Mouse (Mus musculus): ENCODE data around the gene Ptprg. TPM values are rescaled to one million over a fixed set of nuclear protein-coding genes. Genes with fewer than 3 reads are reported as not detected.

The Ptprg gene
- polyA plus RNA-seq, 2 experiments = 0.69 to 1.4 TPM

GRCm38 (mm10) chr14:11754656-11755055 is 201.3 kb downstream of the Ptprg start:
- H3K9ac ChIP-seq (replicated peaks) = no peak overlapping the region
- no peaks in the 10 kb centered on the region for H3K9me3 ChIP-seq (ENCODE audit: control insufficient read depth, low read length)
- no peak overlapping the region for H3K27ac ChIP-seq
- no peak overlapping the region for H3K4me3 ChIP-seq (ENCODE audit: insufficient read depth in 1 of 2, low read depth in 2 of 2, low read length in 2 of 2)
- no peaks in the 10 kb centered on the region for H3K4me1 ChIP-seq (replicated peaks; ENCODE audit: control insufficient read depth in 2 of 2, insufficient read depth in 2 of 2, low read length in 1 of 2)
- H3K27me3 ChIP-seq (ENCODE audit: control insufficient read depth, insufficient read depth, low read length) = no peaks in the 10 kb centered on the region
- 46% methylated on average over 4 of the region's 4 CpGs for WGBS (ENCODE audit: insufficient replicate concordance)
- no peak overlapping the region for H3K4me2 ChIP-seq (ENCODE audit: low read depth)
- ATAC-seq (ENCODE audit: insufficient read depth) (no peak), DNase-seq (ENCODE audit: low read depth in 3 of 3, low spot score in 3 of 3) (no peak)
- TF ChIP-seq CTCF (IDR thresholded peaks at IDR 0.05; ENCODE audit: low read depth) (no peak), EP300 (IDR thresholded peaks at IDR 0.05; ENCODE audit: low read depth) (no peak)
- H3K36me3 ChIP-seq (replicated peaks; ENCODE audit: control insufficient read depth, insufficient read depth, low read depth) = no peaks in the 10 kb centered on the region

GRCm38 (mm10) chr14:11758185-11758584 is 204.9 kb downstream of the Ptprg start:
- H3K36me3 ChIP-seq (replicated peaks; ENCODE audit: control insufficient read depth, insufficient read depth, low read depth) = no peaks in the 10 kb centered on the region
- WGBS (ENCODE audit: insufficient replicate concordance) = 34% methylated on average over 6 of the region's 6 CpGs

GRCm38 (mm10) chr14:11759356-11759755 is 206.0 kb downstream of the Ptprg start:
- Histone ChIP-seq H3K27ac (no peak overlapping the region), H3K27me3 (ENCODE audit: control insufficient read depth, insufficient read depth, low read length) (no peaks in the 10 kb centered on the region), H3K4me2 (ENCODE audit: low read depth) (no peak overlapping the region), H3K36me3 (replicated peaks; ENCODE audit: control insufficient read depth, insufficient read depth, low read depth) (no peaks in the 10 kb centered on the region), H3K4me1 (replicated peaks; ENCODE audit: control insufficient read depth in 2 of 2, insufficient read depth in 2 of 2, low read length in 1 of 2) (no peaks in the 10 kb centered on the region), H3K9me3 (ENCODE audit: control insufficient read depth, low read length) (no peaks in the 10 kb centered on the region), H3K9ac (replicated peaks) (no peak overlapping the region), H3K4me3 (ENCODE audit: insufficient read depth in 1 of 2, low read depth in 2 of 2, low read length in 2 of 2) (no peak overlapping the region)
- WGBS (ENCODE audit: insufficient replicate concordance) = 47% methylated on average over 1 of the region's 1 CpGs
- DNase-seq (ENCODE audit: low read depth in 3 of 3, low spot score in 3 of 3) (no peak), ATAC-seq (ENCODE audit: insufficient read depth) (no peak)
- TF ChIP-seq CTCF (IDR thresholded peaks at IDR 0.05; ENCODE audit: low read depth) (no peak), EP300 (IDR thresholded peaks at IDR 0.05; ENCODE audit: low read depth) (no peak)

More at GRCm38 (mm10) chr14:11758185-11758584, 204.9 kb downstream of the Ptprg start:
- DNase-seq (ENCODE audit: low read depth in 3 of 3, low spot score in 3 of 3) (no peak), ATAC-seq (ENCODE audit: insufficient read depth) (no peak)
- TF ChIP-seq CTCF (IDR thresholded peaks at IDR 0.05; ENCODE audit: low read depth) = no peak
- no peak for TF ChIP-seq EP300 (IDR thresholded peaks at IDR 0.05; ENCODE audit: low read depth)
- Histone ChIP-seq H3K9ac (replicated peaks) (no peak overlapping the region), H3K27ac (no peak overlapping the region), H3K27me3 (ENCODE audit: control insufficient read depth, insufficient read depth, low read length) (no peaks in the 10 kb centered on the region), H3K4me1 (replicated peaks; ENCODE audit: control insufficient read depth in 2 of 2, insufficient read depth in 2 of 2, low read length in 1 of 2) (no peaks in the 10 kb centered on the region), H3K9me3 (ENCODE audit: control insufficient read depth, low read length) (no peaks in the 10 kb centered on the region), H3K4me3 (ENCODE audit: insufficient read depth in 1 of 2, low read depth in 2 of 2, low read length in 2 of 2) (no peak overlapping the region), H3K4me2 (ENCODE audit: low read depth) (no peak overlapping the region)

- Histone ChIP-seq H3K27ac (no peak overlapping the region), H3K4me1 (replicated peaks; ENCODE audit: control insufficient read depth in 2 of 2, insufficient read depth in 2 of 2, low read length in 1 of 2) (no peaks in the 10 kb centered on the region), H3K4me3 (ENCODE audit: insufficient read depth in 1 of 2, low read depth in 2 of 2, low read length in 2 of 2) (no peak overlapping the region), H3K9ac (replicated peaks) (no peak overlapping the region), H3K9me3 (ENCODE audit: control insufficient read depth, low read length) (no peaks in the 10 kb centered on the region), H3K36me3 (replicated peaks; ENCODE audit: control insufficient read depth, insufficient read depth, low read depth) (no peaks in the 10 kb centered on the region), H3K27me3 (ENCODE audit: control insufficient read depth, insufficient read depth, low read length) (no peaks in the 10 kb centered on the region), H3K4me2 (ENCODE audit: low read depth) (no peak overlapping the region)
- DNase-seq (ENCODE audit: low read depth in 3 of 3, low spot score in 3 of 3) = no peak
- 48% methylated on average over 7 of the region's 7 CpGs for WGBS (ENCODE audit: insufficient replicate concordance)
- no peak for TF ChIP-seq EP300 (IDR thresholded peaks at IDR 0.05; ENCODE audit: low read depth)
- no peak for TF ChIP-seq CTCF (IDR thresholded peaks at IDR 0.05; ENCODE audit: low read depth)
- no peak for ATAC-seq (ENCODE audit: insufficient read depth)
These were observed 209.7 kb downstream of the Ptprg start for GRCm38 (mm10) chr14:11762995-11763394.

GRCm38 (mm10) chr14:11772736-11773135 is 219.4 kb downstream of the Ptprg start:
- H3K4me1 ChIP-seq (replicated peaks; ENCODE audit: control insufficient read depth in 2 of 2, insufficient read depth in 2 of 2, low read length in 1 of 2) = peaks cover 0 to 3% of the 10 kb centered on the region in 2 experiments; a peak in 2 of 4 replicates
- no peak for ATAC-seq (ENCODE audit: insufficient read depth)
- H3K36me3 ChIP-seq (replicated peaks; ENCODE audit: control insufficient read depth, insufficient read depth, low read depth) = no peaks in the 10 kb centered on the region
- no peak overlapping the region for H3K27ac ChIP-seq
- no peaks in the 10 kb centered on the region for H3K9me3 ChIP-seq (ENCODE audit: control insufficient read depth, low read length)
- no peak overlapping the region for H3K9ac ChIP-seq (replicated peaks)
- H3K27me3 ChIP-seq (ENCODE audit: control insufficient read depth, insufficient read depth, low read length) = no peaks in the 10 kb centered on the region
- TF ChIP-seq EP300 (IDR thresholded peaks at IDR 0.05; ENCODE audit: low read depth) = no peak
- no peak for TF ChIP-seq CTCF (IDR thresholded peaks at IDR 0.05; ENCODE audit: low read depth)
- no peak overlapping the region for H3K4me2 ChIP-seq (ENCODE audit: low read depth)
- no peak overlapping the region for H3K4me3 ChIP-seq (ENCODE audit: insufficient read depth in 1 of 2, low read depth in 2 of 2, low read length in 2 of 2)
- DNase-seq (ENCODE audit: low read depth in 3 of 3, low spot score in 3 of 3) = no peak
- WGBS (ENCODE audit: insufficient replicate concordance) = 56% methylated on average over 5 of the region's 5 CpGs
